Comparison of ENCODE assay signal across 18 mouse cellular contexts in genomic region chr7:43785286-43785685, GRCm38 (mm10). TPM values are rescaled to one million over a fixed set of nuclear protein-coding genes. Genes with fewer than 3 reads are reported as not detected.
A peak's percentile ranks its signal among the peaks of the same experiment; 100 is the strongest.
DNase-seq lines count a peak whose midpoint lies in the region; ATAC-seq and TF ChIP-seq lines count a peak whose summit lies in the region.
"Had no signal": no experiment of that assay in that cellular context is flagged by ENCODE, and none has a peak within 500 bp of the region (broad histone marks: within the 10 kb centered on the region; RNA-seq: fewer than 3 reads in every experiment).

No protein-coding gene starts in this region.

- DNase-seq in adrenal gland, adult 2 months, result peak; percentile 61
- no peak for DNase-seq in adrenal gland, postnatal 4 days (ENCODE audit: low spot score in 2 of 2)
- peak; percentile 35 for DNase-seq in liver, adult 2 months (ENCODE audit: extremely low read depth, low read depth, low spot score)
- DNase-seq in liver, result no peak
- peak; percentile 78 for DNase-seq in adipocyte (ENCODE audit: low spot score)
- peak; percentile 48 to 59 for DNase-seq in kidney, postnatal 4 days
- no peak for DNase-seq in embryonic facial prominence, embryonic 10.5 days (ENCODE audit: low spot score)
- DNase-seq: B cell, adult 2 months; right cerebral cortex, postnatal 4 days; thymus, adult 2 months had no signal

- H3K79me2 ChIP-seq in liver, adult 2 months (ENCODE audit: control insufficient read depth, insufficient read depth, low read length), result no peaks in the 10 kb centered on the region

- TF ChIP-seq POLR2A in liver, adult 2 months (IDR thresholded peaks at IDR 0.05; ENCODE audit: extremely low read depth, insufficient read depth, low read length), result no peak

- 81% methylated on average over 1 of the region's 1 CpGs for WGBS in liver, adult 2 months
- 92% methylated on average over 1 of the region's 1 CpGs for WGBS in embryonic facial prominence, embryonic 10.5 days

- no peak overlapping the region for H3K4me3 ChIP-seq in liver, adult 2 months (ENCODE audit: insufficient read depth, low read depth, low read length)
- no peak overlapping the region for H3K4me3 ChIP-seq in embryonic facial prominence, embryonic 10.5 days
- H3K4me3 ChIP-seq: embryonic facial prominence, embryonic 13.5 days; heart, embryonic 12.5 days; hindbrain, embryonic 15.5 days; limb, embryonic 15.5 days; midbrain, embryonic 12.5 days had no signal

- ATAC-seq in cerebellum, adult (ENCODE audit: insufficient number of reproducible peaks, low FRiP score, low TSS enrichment), result no peak

- H3K27me3 ChIP-seq in liver, adult 2 months (ENCODE audit: control insufficient read depth, insufficient read depth, low read length), result no peaks in the 10 kb centered on the region
- H3K27me3 ChIP-seq in embryonic facial prominence, embryonic 10.5 days (replicated peaks; ENCODE audit: low read depth, poor library complexity, severe bottlenecking), result peaks cover 23% of the 10 kb centered on the region

- no peak for TF ChIP-seq CTCF in liver, adult 2 months (IDR thresholded peaks at IDR 0.05; ENCODE audit: low read depth, low read length)

- H3K4me1 ChIP-seq in liver, adult 2 months (ENCODE audit: control insufficient read depth, insufficient read depth, low read length), result no peaks in the 10 kb centered on the region
- peaks cover 7% of the 10 kb centered on the region for H3K4me1 ChIP-seq in embryonic facial prominence, embryonic 10.5 days

- H3K9ac ChIP-seq in liver, adult 2 months (ENCODE audit: low read depth, low read length), result no peak overlapping the region
- H3K9ac ChIP-seq: embryonic facial prominence, embryonic 13.5 days; heart, embryonic 12.5 days; hindbrain, embryonic 15.5 days; limb, embryonic 15.5 days; midbrain, embryonic 12.5 days had no signal

- no peaks in the 10 kb centered on the region for H3K36me3 ChIP-seq in liver, adult 2 months (ENCODE audit: control insufficient read depth, insufficient read depth, low read length)
- no peaks in the 10 kb centered on the region for H3K36me3 ChIP-seq in embryonic facial prominence, embryonic 10.5 days (replicated peaks)
- H3K36me3 ChIP-seq: embryonic facial prominence, embryonic 13.5 days; heart, embryonic 12.5 days; hindbrain, embryonic 15.5 days; limb, embryonic 15.5 days; midbrain, embryonic 12.5 days had no signal

- no peaks in the 10 kb centered on the region for H3K9me3 ChIP-seq in embryonic facial prominence, embryonic 10.5 days
- H3K9me3 ChIP-seq: embryonic facial prominence, embryonic 13.5 days; heart, embryonic 12.5 days; hindbrain, embryonic 15.5 days; limb, embryonic 15.5 days; midbrain, embryonic 12.5 days had no signal

- H3K27ac ChIP-seq in liver, adult 2 months (replicated peaks; ENCODE audit: insufficient read depth, low read depth, low read length), result no peak overlapping the region
- H3K27ac ChIP-seq in embryonic facial prominence, embryonic 10.5 days (replicated peaks), result no peak overlapping the region
- H3K27ac ChIP-seq: embryonic facial prominence, embryonic 13.5 days; hindbrain, embryonic 15.5 days; limb, embryonic 15.5 days; midbrain, embryonic 12.5 days had no signal

RNA-seq across cellular contexts. Expression of gene Klk10, which starts 4.5 kb away (rescaled TPM):
- under 1 TPM; 0.40 to 0.62 TPM for total RNA-seq in adrenal gland, adult 2 months (2021)
- polyA plus RNA-seq in adrenal gland, adult 2 months (2012; rRNA removed), result 1.0 and 1.4 TPM in 2 replicates
- total RNA-seq in adrenal gland, postnatal 4 days (2021), result under 1 TPM; 0.51 to 0.64 TPM
- total RNA-seq in liver, adult 2 months (2014; rRNA removed), result not detected in 2 replicates
- polyA plus RNA-seq in liver, adult 2 months (2012; rRNA removed), result not detected in 2 replicates
- polyA plus RNA-seq in embryonic facial prominence, embryonic 10.5 days (2016; fragmentation: Nextera tagmentation; extraction: Ambion mirVana), result 0.25 and 0.39 TPM in 2 replicates
- polyA plus RNA-seq: heart, embryonic 12.5 days; neural tube, embryonic 14.5 days had no signal

RNA-seq across cellular contexts. Expression of gene Klk9, which starts 6.4 kb away (rescaled TPM):
- not detected for total RNA-seq in adrenal gland, adult 2 months (2021)
- polyA plus RNA-seq in adrenal gland, adult 2 months (2012; rRNA removed), result not detected in 2 replicates
- total RNA-seq in adrenal gland, postnatal 4 days (2021), result not detected
- not detected in 2 replicates for total RNA-seq in liver, adult 2 months (2014; rRNA removed)
- not detected in 2 replicates for polyA plus RNA-seq in liver, adult 2 months (2012; rRNA removed)
- polyA plus RNA-seq in embryonic facial prominence, embryonic 10.5 days (2016; fragmentation: Nextera tagmentation; extraction: Ambion mirVana), result 0.10 and 0.16 TPM in 2 replicates
- polyA plus RNA-seq: heart, embryonic 12.5 days; midbrain, embryonic 12.5 days; neural tube, embryonic 14.5 days had no signal

RNA-seq across cellular contexts. Expression of gene Klk11, which starts 10.9 kb away (rescaled TPM):
- not detected for total RNA-seq in adrenal gland, adult 2 months (2021)
- polyA plus RNA-seq in adrenal gland, adult 2 months (2012; rRNA removed), result not detected in 2 replicates
- total RNA-seq in adrenal gland, postnatal 4 days (2021), result not detected
- not detected in 2 replicates for total RNA-seq in liver, adult 2 months (2014; rRNA removed)
- not detected in 2 replicates for polyA plus RNA-seq in liver, adult 2 months (2012; rRNA removed)
- 0.11 TPM in 1 of 2 replicates, not detected in the other for polyA plus RNA-seq in embryonic facial prominence, embryonic 10.5 days (2016; fragmentation: Nextera tagmentation; extraction: Ambion mirVana)
- total RNA-seq: layer of hippocampus, postnatal 25 days had no signal
- polyA plus RNA-seq: heart, embryonic 12.5 days; midbrain, embryonic 12.5 days; neural tube, embryonic 14.5 days had no signal

RNA-seq across cellular contexts. Expression of gene Klk8, which starts 12.1 kb away (rescaled TPM):
- total RNA-seq in adrenal gland, adult 2 months (2021), result 1 to 10 TPM; 3.0 to 3.5 TPM
- 1.4 and 2.3 TPM in 2 replicates for polyA plus RNA-seq in adrenal gland, adult 2 months (2012; rRNA removed)
- total RNA-seq in adrenal gland, postnatal 4 days (2021), result 1 to 10 TPM; 4.9 to 6.1 TPM
- total RNA-seq in liver, adult 2 months (2014; rRNA removed), result 0.65 and 1.1 TPM in 2 replicates
- polyA plus RNA-seq in liver, adult 2 months (2012; rRNA removed), result 0.31 TPM in 1 of 2 replicates, not detected in the other
- polyA plus RNA-seq in embryonic facial prominence, embryonic 10.5 days (2016; fragmentation: Nextera tagmentation; extraction: Ambion mirVana), result 17.5 and 17.9 TPM in 2 replicates

RNA-seq across cellular contexts. Expression of gene Klk12, which starts 16.6 kb away (rescaled TPM):
- total RNA-seq in adrenal gland, adult 2 months (2021), result not detected
- not detected in 2 replicates for polyA plus RNA-seq in adrenal gland, adult 2 months (2012; rRNA removed)
- not detected for total RNA-seq in adrenal gland, postnatal 4 days (2021)
- not detected in 2 replicates for total RNA-seq in liver, adult 2 months (2014; rRNA removed)
- not detected in 2 replicates for polyA plus RNA-seq in liver, adult 2 months (2012; rRNA removed)
- not detected in 2 replicates for polyA plus RNA-seq in embryonic facial prominence, embryonic 10.5 days (2016; fragmentation: Nextera tagmentation; extraction: Ambion mirVana)
- total RNA-seq: layer of hippocampus, postnatal 25 days had no signal
- polyA plus RNA-seq: heart, embryonic 12.5 days; hindbrain, embryonic 15.5 days; midbrain, embryonic 12.5 days; neural tube, embryonic 14.5 days had no signal

Comparison
In these comparisons a context has a peak if more than half of its experiments do, and no peak if none do; other contexts are left out.
1. DNase-seq: peak in adrenal gland, adult 2 months (single experiment), liver, adult 2 months (single experiment), adipocyte (single experiment) and kidney, postnatal 4 days (2 of 2); none in adrenal gland, postnatal 4 days (0 of 2), liver (single experiment) and embryonic facial prominence, embryonic 10.5 days (single experiment).